Mouse (Mus musculus): ENCODE results near the gene Ttc28.

Gene Ttc28

GRCm38 (mm10) chr5:111300776-111301175 lies 421.2 kb downstream of the Ttc28 start:
- no peak for DNase-seq

GRCm38 (mm10) chr5:111301736-111302135 lies 422.1 kb downstream of the Ttc28 start:
- no peak for DNase-seq

GRCm38 (mm10) chr5:111304730-111305129 lies 425.1 kb downstream of the Ttc28 start:
- DNase-seq, result no peak

GRCm38 (mm10) chr5:111310185-111310584 lies 430.6 kb downstream of the Ttc28 start:
- no peak for DNase-seq

GRCm38 (mm10) chr5:111313833-111314232 lies 434.2 kb downstream of the Ttc28 start:
- no peak for DNase-seq

- DNase-seq, result no peak
Measured at GRCm38 (mm10) chr5:111315061-111315460, 435.5 kb downstream of the Ttc28 start.

GRCm38 (mm10) chr5:111317526-111317925 lies 437.9 kb downstream of the Ttc28 start:
- no peak for DNase-seq

- no peak for DNase-seq
Measured at GRCm38 (mm10) chr5:111318946-111319345, 439.3 kb downstream of the Ttc28 start.

- DNase-seq, result no peak
Measured at GRCm38 (mm10) chr5:111325813-111326212, 446.2 kb downstream of the Ttc28 start.

- no peak for DNase-seq
Measured at GRCm38 (mm10) chr5:111327420-111327819, 447.8 kb downstream of the Ttc28 start.

GRCm38 (mm10) chr5:111329782-111330416 lies 450.3 kb downstream of the Ttc28 start:
- no peak for DNase-seq

- peak; percentile 98 for DNase-seq
Measured at GRCm38 (mm10) chr5:111330417-111331098, 451.0 kb downstream of the Ttc28 start, which contains the start of gene Pitpnb. TSS of gene Pitpnb (plus strand) at chr5:111330763.

- DNase-seq, result no peak
Measured at GRCm38 (mm10) chr5:111331099-111331435, 451.5 kb downstream of the Ttc28 start.

GRCm38 (mm10) chr5:111335939-111336691 lies 456.5 kb downstream of the Ttc28 start:
- DNase-seq, result peak; percentile 31
